Mouse (Mus musculus) T-cell, adult 2 months (primary cell): ENCODE data around the gene Rab32.
"Not testable (repeated sequence)": the region's sequence is repeated elsewhere in the genome, so short reads cannot be mapped to it uniquely, and the experiment has no call there.

Source experiments
- DNase-seq: peaks from one replicate; pipeline ENCODE4 v3.0.0; 2022; ENCODE audit warnings: low spot score

The Rab32 gene

DNA sequence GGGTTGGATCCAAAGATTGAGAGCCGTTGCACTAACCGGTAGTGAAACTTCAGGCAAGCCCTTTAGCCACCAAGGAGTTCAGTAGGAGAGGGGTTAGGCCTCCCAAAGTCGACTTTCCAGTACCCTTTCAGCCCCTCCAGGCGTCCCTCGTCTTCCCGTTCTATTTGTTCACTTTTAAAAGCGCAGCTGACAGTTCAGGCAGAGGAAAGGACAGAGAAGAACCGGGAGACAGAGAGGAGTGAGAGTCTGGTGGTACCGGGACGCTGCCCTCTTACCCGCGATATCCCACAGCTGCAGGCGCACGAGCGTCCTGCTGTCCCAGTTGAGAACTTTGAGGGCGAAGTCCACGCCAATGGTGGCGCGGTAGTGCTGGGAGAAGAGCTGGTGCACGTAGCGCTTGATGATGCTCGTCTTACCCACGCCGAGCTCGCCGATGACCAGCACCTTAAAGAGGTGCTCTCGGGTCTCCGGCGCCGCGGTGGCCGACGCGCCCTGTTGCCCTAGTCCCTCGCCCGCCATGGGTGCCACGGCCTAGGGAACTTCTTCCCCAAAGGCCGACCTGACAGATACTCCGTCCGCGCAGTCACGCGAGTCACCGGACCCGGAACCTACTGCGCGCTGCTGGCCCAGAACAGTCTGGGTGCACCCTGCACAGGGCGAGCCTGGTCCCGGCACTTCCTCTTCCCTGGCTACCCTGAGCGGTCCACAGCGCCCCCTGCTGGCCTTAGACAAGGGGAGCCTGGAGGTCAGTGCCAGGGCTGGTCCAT is at the start of gene Rab32:
Gene Rab32 (minus strand): TSS at position 696 of the 767 bp plus-strand sequence.
- DNase-seq: peak; percentile 74

DNA sequence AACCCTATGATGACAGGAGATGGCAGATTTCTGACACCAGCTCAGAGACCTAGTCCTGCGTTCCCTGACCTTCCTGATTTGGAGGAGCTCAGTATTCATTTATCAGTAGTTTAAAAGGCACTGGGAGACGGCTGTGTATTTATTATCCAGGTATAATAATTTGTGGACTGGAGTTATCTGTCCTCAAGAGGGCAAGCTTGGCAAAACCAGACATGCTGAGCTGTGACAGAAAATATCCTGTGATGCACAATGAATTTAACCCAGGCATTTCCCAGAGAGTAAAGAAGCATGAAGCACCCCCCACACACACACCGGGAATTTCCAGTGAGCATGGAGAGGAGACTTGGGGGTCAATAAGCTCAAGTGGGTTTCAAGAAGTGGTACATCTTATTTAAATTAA is 42.7 kb upstream of the Rab32 start:
- DNase-seq: no peak

DNA sequence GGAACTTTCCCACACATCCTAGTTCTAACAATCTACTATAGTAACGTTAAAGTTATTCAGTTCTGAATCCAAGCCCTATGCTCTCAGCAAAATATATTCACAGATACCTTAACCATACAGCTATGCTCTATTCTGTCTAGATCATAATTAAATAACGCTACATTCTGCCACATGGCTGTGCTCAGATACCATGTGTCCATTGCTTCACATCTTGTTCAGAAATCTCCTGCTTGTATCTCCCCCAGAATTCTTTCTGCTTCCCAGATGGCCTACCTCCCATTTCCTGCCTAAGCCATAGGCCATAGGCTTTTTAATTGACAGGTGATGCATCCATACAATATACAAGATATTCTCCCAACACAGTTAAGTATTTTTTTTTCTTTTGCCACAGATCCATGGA is 39.4 kb upstream of the Rab32 start:
- DNase-seq: not testable (repeated sequence)

DNA sequence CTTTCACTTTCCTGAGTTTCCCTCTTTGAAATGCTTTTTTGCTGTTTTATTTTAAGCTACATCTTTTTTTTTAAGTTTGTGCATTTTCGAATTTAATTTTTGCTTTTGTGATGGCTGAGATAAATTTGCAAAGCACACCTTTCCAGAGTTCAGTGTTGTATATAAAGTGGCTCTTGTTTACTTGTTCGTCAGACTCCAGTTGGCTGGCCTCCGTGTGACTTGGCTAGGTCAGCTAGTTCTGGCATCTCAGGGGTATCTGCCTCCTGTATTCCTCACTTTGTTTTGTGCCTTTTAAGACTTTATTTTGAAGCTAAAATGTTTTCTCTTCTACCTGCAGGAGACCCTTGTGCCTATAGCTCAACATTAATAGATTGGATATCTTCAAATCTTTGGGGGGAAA is 22.7 kb upstream of the Rab32 start:
- DNase-seq: no peak

DNA sequence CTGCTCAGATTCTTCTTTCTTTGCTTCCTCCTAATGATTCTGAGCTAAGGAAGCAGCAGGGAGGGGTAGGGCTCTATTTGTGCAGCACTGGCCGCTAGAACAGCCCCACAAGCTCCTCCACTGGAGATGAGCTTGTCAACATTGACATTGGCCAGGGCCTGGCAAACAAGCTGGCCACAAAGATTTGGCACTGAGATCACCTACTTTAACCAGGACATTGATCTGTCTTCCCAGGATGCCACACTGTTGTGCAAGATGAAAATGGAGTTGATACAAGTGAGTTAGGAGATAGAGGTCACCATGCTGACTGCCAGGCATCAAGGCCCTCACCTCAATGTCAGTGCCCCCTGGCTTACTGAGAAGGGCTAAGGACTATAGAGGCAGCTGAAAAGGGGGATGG is 21.8 kb upstream of the Rab32 start:
- DNase-seq: no peak

DNA sequence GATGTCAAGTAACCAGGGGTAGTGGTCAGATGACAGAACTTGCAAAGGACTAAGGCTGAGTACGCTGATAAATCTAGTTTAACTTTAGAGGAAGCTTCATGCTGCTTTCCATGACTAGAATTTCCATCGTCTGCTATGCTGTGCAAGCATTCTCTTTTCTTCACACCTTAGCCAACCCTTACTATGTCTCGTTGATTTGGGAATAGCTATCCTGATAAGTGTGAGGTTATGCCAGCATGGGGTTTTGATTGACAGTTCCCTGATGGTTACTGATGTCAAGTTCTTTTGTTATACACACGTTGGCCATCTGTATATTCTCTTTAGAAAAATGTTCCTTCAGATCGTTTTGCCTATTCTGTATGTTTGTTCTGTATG is 259 bp upstream of the Rab32 start:
- no peak for DNase-seq

DNA sequence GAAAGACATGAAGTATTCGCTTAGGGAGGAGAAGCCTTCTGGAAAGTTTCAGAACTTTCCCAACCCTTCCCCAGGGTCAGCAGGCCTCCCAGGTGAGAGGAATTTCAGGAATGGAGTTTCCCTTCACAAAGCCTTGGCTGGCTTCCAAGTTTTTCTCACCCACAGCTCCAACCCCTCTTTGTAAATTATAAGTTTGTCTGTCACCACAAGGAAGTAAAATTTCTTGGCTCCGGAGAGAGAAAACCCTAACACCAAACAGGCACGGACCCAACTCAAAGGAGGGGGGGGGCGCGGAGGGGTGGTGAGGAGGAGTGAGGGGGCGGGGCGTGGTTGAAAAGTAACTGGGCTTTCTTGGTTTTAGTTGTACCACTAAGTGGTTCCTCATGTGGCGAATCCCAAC is 980 bp downstream of the Rab32 start:
- DNase-seq: no peak

DNA sequence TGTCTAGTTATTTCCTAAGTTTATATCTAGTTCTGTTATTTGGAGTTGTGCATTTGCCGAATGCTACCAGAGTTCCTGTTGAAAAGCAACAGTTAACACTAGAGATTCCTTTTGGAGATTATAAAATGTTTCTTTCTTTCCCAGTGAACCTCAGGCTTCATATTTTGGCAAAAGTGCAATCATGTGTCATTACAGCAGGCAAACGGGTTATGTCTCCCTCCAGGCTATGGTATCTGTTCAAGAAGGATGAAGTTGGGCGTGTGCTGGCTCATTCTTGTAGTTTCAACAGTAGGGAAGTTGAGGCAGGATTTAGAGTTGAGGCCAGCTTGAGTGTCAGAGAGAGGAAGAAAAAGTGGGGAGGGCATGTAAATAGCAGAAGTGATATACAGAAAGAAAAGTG is 2.4 kb downstream of the Rab32 start:
- no peak for DNase-seq

DNA sequence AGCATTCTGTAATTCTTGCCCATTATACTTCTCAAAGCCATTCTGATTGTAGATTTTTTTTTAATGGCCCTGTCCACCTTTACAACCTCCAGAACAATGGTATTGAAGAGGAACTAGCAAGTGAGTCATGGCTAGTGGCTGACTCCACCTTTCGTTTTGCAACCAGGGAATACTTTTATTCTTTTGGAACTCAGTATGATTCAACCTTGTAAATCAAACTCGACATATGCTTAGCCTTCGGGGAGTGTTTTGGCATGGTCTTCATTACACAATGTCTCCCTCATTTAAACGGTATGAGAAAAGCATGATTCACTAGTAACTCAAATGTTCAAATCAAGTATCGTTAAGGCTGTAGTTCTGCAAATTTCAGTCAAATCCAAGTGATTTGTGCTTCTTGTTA is 2.8 kb downstream of the Rab32 start:
- no peak for DNase-seq

DNA sequence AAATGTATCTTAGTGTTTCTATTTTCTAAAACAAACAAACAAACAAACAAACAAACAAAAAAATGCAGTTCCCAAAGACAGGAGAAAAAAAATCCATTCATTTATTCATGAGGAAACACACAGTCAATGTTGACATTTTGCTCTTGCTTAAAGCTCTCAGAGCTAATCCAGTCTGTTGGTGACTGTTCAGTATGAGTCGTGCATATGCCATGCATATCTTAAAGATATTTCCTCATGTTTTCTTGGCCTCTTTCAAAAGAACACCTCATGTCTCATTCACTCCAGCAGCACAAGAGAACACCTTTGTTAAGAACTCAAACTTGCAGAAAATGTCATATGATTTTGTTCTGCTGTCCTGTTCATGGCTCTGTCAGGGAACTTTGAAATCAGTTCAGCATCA is 7.9 kb downstream of the Rab32 start:
- DNase-seq: no peak

DNA sequence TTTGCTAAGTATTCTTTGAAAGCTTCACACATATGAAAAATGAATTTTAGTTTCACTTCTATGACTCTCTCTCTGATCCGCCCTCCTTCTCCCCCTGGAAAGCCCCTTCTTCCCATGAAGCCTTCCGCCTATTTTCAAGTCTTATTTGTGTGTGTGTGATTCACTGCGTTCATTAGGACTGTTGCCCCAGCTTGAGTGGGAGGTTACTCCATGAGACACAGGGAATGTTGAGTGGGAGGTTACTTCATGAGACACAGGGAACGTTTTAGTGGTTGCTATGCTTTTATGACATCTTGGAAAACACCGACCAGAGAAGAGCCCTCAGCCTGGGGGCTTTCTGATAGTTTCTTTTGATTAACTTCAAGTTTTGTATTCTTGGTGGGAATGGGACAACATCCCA is 11.4 kb downstream of the Rab32 start:
- DNase-seq: no peak

DNA sequence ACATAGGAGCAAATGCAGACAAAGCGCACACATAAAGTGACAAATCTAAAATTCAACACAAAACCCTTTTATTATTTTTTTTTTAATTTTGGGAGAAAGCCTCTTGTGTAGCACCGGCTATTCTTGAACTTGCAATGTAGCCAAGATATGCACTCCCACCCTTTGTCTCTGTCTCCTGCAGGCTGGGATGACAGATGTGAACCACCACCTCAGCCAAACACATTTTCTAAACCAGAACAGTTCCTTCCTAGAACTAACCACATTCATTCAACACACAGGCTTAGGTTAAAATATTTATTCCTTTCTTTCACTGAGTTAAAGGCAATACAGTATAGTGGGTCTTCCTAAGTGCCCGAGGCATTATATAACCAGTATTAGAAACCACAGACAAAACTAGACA is 13.1 kb downstream of the Rab32 start:
- DNase-seq: no peak
